Mouse (Mus musculus) thymus, postnatal 0 days (tissue): ENCODE measurements around the gene Nup153. TPM values are rescaled to one million over a fixed set of nuclear protein-coding genes. Genes with fewer than 3 reads are reported as not detected.

ENCODE experiments used
- DNase-seq: peaks from one replicate; pipeline ENCODE4 v3.0.0-alpha.2; 2015; ENCODE audit warnings: low spot score
- polyA plus RNA-seq: library from polyadenylated mRNA; unstranded; fragments of >200 nt; fragmentation: Nextera tagmentation; extraction: Ambion mirVana; gene quantifications from 2 replicates; pipeline ENCODE4 v1.2.1, GENCODE M21; 2015

Gene Nup153
- polyA plus RNA-seq, 1 experiment from 2014 or later, result 22.2 TPM

GRCm38 (mm10) chr13:46729998-46730397, 2.3 kb upstream of the Nup153 start:
- DNase-seq, result no peak

GRCm38 (mm10) chr13:46728411-46728810, 671 bp upstream of the Nup153 start:
- DNase-seq, result no peak

GRCm38 (mm10) chr13:46727038-46727836, 503 bp downstream of the Nup153 start:
- DNase-seq, result peak; percentile 75

GRCm38 (mm10) chr13:46726288-46727037, 1.3 kb downstream of the Nup153 start:
- DNase-seq, result peak; percentile 21

- DNase-seq, result peak; percentile 26
Observed at GRCm38 (mm10) chr13:46725227-46725626, 2.5 kb downstream of the Nup153 start.

- no peak for DNase-seq
Observed at GRCm38 (mm10) chr13:46724371-46724770, 3.4 kb downstream of the Nup153 start.

- DNase-seq, result no peak
Observed at GRCm38 (mm10) chr13:46721009-46721408, 6.7 kb downstream of the Nup153 start.

- no peak for DNase-seq
Observed at GRCm38 (mm10) chr13:46718893-46719400, 8.8 kb downstream of the Nup153 start.

- DNase-seq, result no peak
Observed at GRCm38 (mm10) chr13:46715976-46716639, 11.6 kb downstream of the Nup153 start.

GRCm38 (mm10) chr13:46713486-46713885, 14.3 kb downstream of the Nup153 start:
- no peak for DNase-seq

- peak; percentile 21 for DNase-seq
Observed at GRCm38 (mm10) chr13:46703138-46703537, 24.6 kb downstream of the Nup153 start.

- no peak for DNase-seq
Observed at GRCm38 (mm10) chr13:46701486-46701885, 26.3 kb downstream of the Nup153 start.

GRCm38 (mm10) chr13:46699372-46699771, 28.4 kb downstream of the Nup153 start:
- DNase-seq, result no peak

GRCm38 (mm10) chr13:46696788-46697187, 31.0 kb downstream of the Nup153 start:
- no peak for DNase-seq

GRCm38 (mm10) chr13:46695932-46696331, 31.8 kb downstream of the Nup153 start:
- no peak for DNase-seq

GRCm38 (mm10) chr13:46695296-46695908, 32.3 kb downstream of the Nup153 start:
- no peak for DNase-seq

- peak; percentile 15 for DNase-seq
Observed at GRCm38 (mm10) chr13:46690559-46691241, 37.0 kb downstream of the Nup153 start.

GRCm38 (mm10) chr13:46683370-46683769, 44.4 kb downstream of the Nup153 start:
- DNase-seq, result no peak

GRCm38 (mm10) chr13:46682921-46683320, 44.8 kb downstream of the Nup153 start:
- no peak for DNase-seq

GRCm38 (mm10) chr13:46677721-46678120, 50.0 kb downstream of the Nup153 start:
- DNase-seq, result no peak

- no peak for DNase-seq
Observed at GRCm38 (mm10) chr13:46674601-46675000, 53.1 kb downstream of the Nup153 start.
